Mouse (Mus musculus): ENCODE measurements around the gene Klhl18.

The Klhl18 gene

GRCm38 (mm10) chr9:110476124-110477091, at the start of gene Klhl18, which contains the start of gene Kif9:
Gene Klhl18 (minus strand): TSS chr9:110476694.
Gene Kif9 (plus strand): TSS chr9:110476958.
- DNase-seq (ENCODE audit: low read depth, low spot score), result peak; percentile 96

- no peak for DNase-seq (ENCODE audit: low read depth, low spot score)
Observed at GRCm38 (mm10) chr9:110525737-110526136, 49.2 kb upstream of the Klhl18 start.

GRCm38 (mm10) chr9:110490913-110491312, 14.4 kb upstream of the Klhl18 start:
- peak; percentile 8 for DNase-seq (ENCODE audit: low read depth, low spot score)

- DNase-seq (ENCODE audit: low read depth, low spot score), result no peak
Observed at GRCm38 (mm10) chr9:110488841-110489240, 12.3 kb upstream of the Klhl18 start.

GRCm38 (mm10) chr9:110478639-110479038, 2.1 kb upstream of the Klhl18 start:
- no peak for DNase-seq (ENCODE audit: low read depth, low spot score)

GRCm38 (mm10) chr9:110477951-110478350, 1.5 kb upstream of the Klhl18 start:
- DNase-seq (ENCODE audit: low read depth, low spot score), result no peak

- DNase-seq (ENCODE audit: low read depth, low spot score), result no peak
Observed at GRCm38 (mm10) chr9:110466179-110466578, 10.3 kb downstream of the Klhl18 start.

GRCm38 (mm10) chr9:110465336-110465735, 11.2 kb downstream of the Klhl18 start:
- DNase-seq (ENCODE audit: low read depth, low spot score), result no peak

- no peak for DNase-seq (ENCODE audit: low read depth, low spot score)
Observed at GRCm38 (mm10) chr9:110463983-110464591, 12.4 kb downstream of the Klhl18 start.

- no peak for DNase-seq (ENCODE audit: low read depth, low spot score)
Observed at GRCm38 (mm10) chr9:110462321-110462720, 14.2 kb downstream of the Klhl18 start.

GRCm38 (mm10) chr9:110460884-110461815, 15.3 kb downstream of the Klhl18 start:
- no peak for DNase-seq (ENCODE audit: low read depth, low spot score)

- DNase-seq (ENCODE audit: low read depth, low spot score), result no peak
Observed at GRCm38 (mm10) chr9:110459145-110459727, 17.3 kb downstream of the Klhl18 start.

GRCm38 (mm10) chr9:110457926-110458325, 18.6 kb downstream of the Klhl18 start:
- no peak for DNase-seq (ENCODE audit: low read depth, low spot score)

GRCm38 (mm10) chr9:110452523-110452922, 24.0 kb downstream of the Klhl18 start:
- DNase-seq (ENCODE audit: low read depth, low spot score), result no peak

GRCm38 (mm10) chr9:110448857-110449617, 27.5 kb downstream of the Klhl18 start:
- DNase-seq (ENCODE audit: low read depth, low spot score), result peak; percentile 86

GRCm38 (mm10) chr9:110448356-110448755, 28.1 kb downstream of the Klhl18 start:
- DNase-seq (ENCODE audit: low read depth, low spot score), result no peak

GRCm38 (mm10) chr9:110440559-110440958, 35.9 kb downstream of the Klhl18 start:
- no peak for DNase-seq (ENCODE audit: low read depth, low spot score)

GRCm38 (mm10) chr9:110440049-110440448, 36.4 kb downstream of the Klhl18 start:
- no peak for DNase-seq (ENCODE audit: low read depth, low spot score)

- DNase-seq (ENCODE audit: low read depth, low spot score), result no peak
Observed at GRCm38 (mm10) chr9:110436041-110436440, 40.5 kb downstream of the Klhl18 start.

- no peak for DNase-seq (ENCODE audit: low read depth, low spot score)
Observed at GRCm38 (mm10) chr9:110433045-110433444, 43.4 kb downstream of the Klhl18 start.
